Mouse (Mus musculus): ENCODE data around the gene Rap1gap.

The Rap1gap gene

GRCm38 (mm10) chr4:137692107-137692902 lies 27.8 kb downstream of the Rap1gap start:
- DNase-seq (ENCODE audit: low spot score in 2 of 2): no peak

- DNase-seq (ENCODE audit: low spot score in 2 of 2): no peak
These were observed 30.8 kb downstream of the Rap1gap start for GRCm38 (mm10) chr4:137695300-137695699.

GRCm38 (mm10) chr4:137695900-137696299 lies 31.4 kb downstream of the Rap1gap start:
- DNase-seq (ENCODE audit: low spot score in 2 of 2): no peak

GRCm38 (mm10) chr4:137697156-137697885 lies 32.8 kb downstream of the Rap1gap start:
- DNase-seq (ENCODE audit: low spot score in 2 of 2): no peak

- no peak for DNase-seq (ENCODE audit: low spot score in 2 of 2)
These were observed 33.8 kb downstream of the Rap1gap start for GRCm38 (mm10) chr4:137698076-137698985.

GRCm38 (mm10) chr4:137699264-137700211 lies 35.0 kb downstream of the Rap1gap start:
- no peak for DNase-seq (ENCODE audit: low spot score in 2 of 2)

GRCm38 (mm10) chr4:137700960-137701359 lies 36.4 kb downstream of the Rap1gap start:
- no peak for DNase-seq (ENCODE audit: low spot score in 2 of 2)

GRCm38 (mm10) chr4:137703077-137703476 lies 38.6 kb downstream of the Rap1gap start:
- DNase-seq (ENCODE audit: low spot score in 2 of 2): no peak

- DNase-seq (ENCODE audit: low spot score in 2 of 2): no peak
These were observed 40.0 kb downstream of the Rap1gap start for GRCm38 (mm10) chr4:137704561-137704960.

GRCm38 (mm10) chr4:137705379-137705778 lies 40.9 kb downstream of the Rap1gap start:
- DNase-seq (ENCODE audit: low spot score in 2 of 2): peak in 1 of 2 experiments; percentile 59

- no peak for DNase-seq (ENCODE audit: low spot score in 2 of 2)
These were observed 42.0 kb downstream of the Rap1gap start for GRCm38 (mm10) chr4:137706510-137706909.

- DNase-seq (ENCODE audit: low spot score in 2 of 2): peak; percentile 80 to 83
These were observed 42.9 kb downstream of the Rap1gap start for GRCm38 (mm10) chr4:137707216-137707990.

GRCm38 (mm10) chr4:137712963-137713362 lies 48.4 kb downstream of the Rap1gap start:
- DNase-seq (ENCODE audit: low spot score in 2 of 2): no peak

- no peak for DNase-seq (ENCODE audit: low spot score in 2 of 2)
These were observed 49.6 kb downstream of the Rap1gap start for GRCm38 (mm10) chr4:137714020-137714624.

- DNase-seq (ENCODE audit: low spot score in 2 of 2): no peak
These were observed 52.5 kb downstream of the Rap1gap start for GRCm38 (mm10) chr4:137717005-137717404.

GRCm38 (mm10) chr4:137717671-137718070 lies 53.1 kb downstream of the Rap1gap start:
- no peak for DNase-seq (ENCODE audit: low spot score in 2 of 2)

- no peak for DNase-seq (ENCODE audit: low spot score in 2 of 2)
These were observed 55.0 kb downstream of the Rap1gap start for GRCm38 (mm10) chr4:137719378-137720077.

- no peak for DNase-seq (ENCODE audit: low spot score in 2 of 2)
These were observed 57.0 kb downstream of the Rap1gap start for GRCm38 (mm10) chr4:137721563-137721962.

GRCm38 (mm10) chr4:137722230-137722629 lies 57.7 kb downstream of the Rap1gap start:
- no peak for DNase-seq (ENCODE audit: low spot score in 2 of 2)
